Mouse (Mus musculus) splenic B cell, adult 2 months (primary cell): ENCODE data around the gene Sirt4.

Source experiments
- DNase-seq: peaks from one replicate; pipeline ENCODE4 v3.0.0-alpha.2; 2011; ENCODE audit warnings: low read depth, low spot score
- H3K27me3 ChIP-seq: 2 replicates; pipeline ENCODE4 v1.6.1; 2012; ENCODE audit warnings: mild to moderate bottlenecking, low read length, moderate library complexity, mixed read lengths; ENCODE audit not compliant: control insufficient read depth, poor library complexity, insufficient read depth, severe bottlenecking
- H3K36me3 ChIP-seq: 2 replicates; pipeline ENCODE4 v1.6.1; 2012; ENCODE audit warnings: mild to moderate bottlenecking, low read length, moderate library complexity, mixed read lengths; ENCODE audit not compliant: control insufficient read depth, poor library complexity, insufficient read depth, severe bottlenecking

Sirt4 gene

GRCm38 (mm10) chr5:115490638-115491000 is 6.1 kb upstream of the Sirt4 start:
- no peak for DNase-seq
- no peaks in the 10 kb centered on the region for H3K27me3 ChIP-seq
- H3K36me3 ChIP-seq, result no peaks in the 10 kb centered on the region

GRCm38 (mm10) chr5:115489699-115490637 is 5.4 kb upstream of the Sirt4 start:
- H3K27me3 ChIP-seq, result no peaks in the 10 kb centered on the region
- DNase-seq, result peak; percentile 95
- H3K36me3 ChIP-seq, result no peaks in the 10 kb centered on the region

- H3K36me3 ChIP-seq, result no peaks in the 10 kb centered on the region
- DNase-seq, result peak; percentile 89
- no peaks in the 10 kb centered on the region for H3K27me3 ChIP-seq
Observed at GRCm38 (mm10) chr5:115488841-115489698, 4.5 kb upstream of the Sirt4 start.

GRCm38 (mm10) chr5:115487942-115488580 is 3.5 kb upstream of the Sirt4 start:
- no peaks in the 10 kb centered on the region for H3K36me3 ChIP-seq
- DNase-seq, result peak; percentile 60
- no peaks in the 10 kb centered on the region for H3K27me3 ChIP-seq

DNA sequence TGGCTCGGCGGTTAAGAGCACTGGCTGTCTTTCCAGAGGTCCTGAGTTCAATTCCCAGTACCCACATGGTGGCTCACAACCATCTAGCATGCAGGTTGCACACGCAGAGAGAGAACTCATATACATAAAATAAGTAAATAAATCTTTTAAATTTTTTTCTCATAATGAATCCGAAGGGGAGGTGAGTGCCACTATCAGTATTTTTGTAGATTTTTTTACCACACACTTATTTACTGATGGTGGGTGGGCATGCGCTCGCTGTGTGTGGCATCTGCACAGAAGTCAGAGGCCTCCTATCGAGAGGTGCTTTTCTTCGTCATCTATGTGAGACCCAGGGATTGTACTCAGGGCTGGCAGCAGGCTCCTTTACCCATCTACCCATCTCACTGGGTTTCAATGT is 2.8 kb upstream of the Sirt4 start:
- DNase-seq, result no peak
- Histone ChIP-seq H3K27me3 (no peaks in the 10 kb centered on the region), H3K36me3 (no peaks in the 10 kb centered on the region)

GRCm38 (mm10) chr5:115486726-115487125 is 2.2 kb upstream of the Sirt4 start:
- DNase-seq, result no peak
- H3K27me3 ChIP-seq, result no peaks in the 10 kb centered on the region
- no peaks in the 10 kb centered on the region for H3K36me3 ChIP-seq

- Histone ChIP-seq H3K36me3 (no peaks in the 10 kb centered on the region), H3K27me3 (no peaks in the 10 kb centered on the region)
- DNase-seq, result no peak
Observed at GRCm38 (mm10) chr5:115485489-115486205, 1.1 kb upstream of the Sirt4 start.

DNA sequence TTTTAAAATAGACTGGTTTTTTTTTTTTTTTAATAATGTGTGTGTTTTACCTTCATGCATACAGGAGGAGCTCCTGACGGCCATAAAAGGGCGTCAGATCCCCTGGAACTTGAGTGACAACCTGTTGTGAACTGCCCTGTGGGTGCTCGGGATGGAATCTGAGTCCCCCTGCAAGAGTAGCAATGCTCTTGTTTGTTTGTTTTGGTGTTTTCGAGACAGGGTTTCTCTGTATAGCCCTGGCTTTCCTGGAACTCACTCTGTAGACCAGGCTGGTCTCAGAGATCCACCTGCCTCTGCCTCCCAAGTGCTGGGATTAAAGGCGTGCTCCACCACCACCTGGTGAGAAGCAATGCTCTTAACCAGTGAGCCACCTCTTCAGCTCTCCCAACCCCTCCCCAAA is 471 bp upstream of the Sirt4 start:
- no peaks in the 10 kb centered on the region for H3K36me3 ChIP-seq
- DNase-seq, result no peak
- H3K27me3 ChIP-seq, result no peaks in the 10 kb centered on the region

DNA sequence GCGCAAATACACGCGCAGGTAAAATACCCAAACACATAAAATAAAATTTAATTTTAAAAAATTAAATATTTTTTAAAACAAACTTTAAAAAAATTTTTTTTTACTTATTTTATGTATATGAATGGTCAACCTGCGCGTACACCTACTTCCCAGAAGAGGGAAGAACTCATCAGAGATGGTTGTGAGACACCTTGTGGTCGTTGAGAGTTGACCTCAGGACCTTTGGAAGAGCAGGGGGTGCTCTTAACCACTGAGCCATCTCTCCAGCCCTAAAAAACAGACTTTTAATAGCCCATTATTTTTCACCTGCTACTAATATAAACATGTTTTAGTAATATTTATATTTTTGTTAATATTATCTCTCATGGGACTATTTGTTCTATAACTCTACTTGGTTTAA is 1.1 kb downstream of the Sirt4 start:
- H3K27me3 ChIP-seq, result no peaks in the 10 kb centered on the region
- no peaks in the 10 kb centered on the region for H3K36me3 ChIP-seq
- DNase-seq, result no peak

DNA sequence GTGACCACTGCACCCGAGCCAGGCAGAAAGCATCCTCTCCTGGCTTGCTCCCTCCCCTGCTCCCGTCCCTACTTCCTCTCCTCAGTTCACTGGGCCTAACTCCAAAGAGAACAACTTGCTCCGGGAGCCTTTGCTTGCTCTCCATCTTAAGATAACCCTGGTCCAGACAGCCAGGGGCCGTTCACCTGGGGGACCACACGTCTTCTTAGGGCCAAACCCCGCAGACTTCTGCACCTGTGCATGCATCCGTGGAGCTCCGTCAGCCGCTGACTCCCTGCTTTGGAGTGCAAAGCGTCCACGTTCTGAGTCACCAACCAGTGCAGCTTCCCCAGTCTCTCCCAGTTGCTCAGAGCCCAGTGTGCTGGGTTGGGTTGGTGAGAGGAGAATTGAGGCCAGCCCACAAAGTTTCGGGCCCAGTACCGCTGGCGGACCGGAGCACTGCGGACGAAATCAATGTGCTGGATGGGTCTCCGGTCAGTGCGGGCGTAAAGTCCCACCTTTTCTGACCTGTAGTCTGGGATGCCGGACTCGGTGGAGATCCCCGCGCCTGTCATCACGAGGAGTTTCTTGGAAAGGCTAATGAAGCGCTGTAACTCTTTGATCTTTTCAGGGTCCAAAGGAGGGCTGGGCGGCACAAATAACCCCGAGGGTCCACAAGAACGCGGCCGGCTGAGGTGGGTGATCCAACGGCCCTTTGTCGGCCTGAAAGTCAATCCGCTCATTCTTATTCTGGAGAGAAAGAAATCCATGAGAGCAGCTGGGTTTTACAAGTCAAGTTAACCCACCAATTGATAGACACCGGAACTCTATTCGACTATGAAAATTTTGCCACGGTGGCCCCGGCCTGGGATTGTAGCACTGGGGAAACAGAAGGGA is 1.9 kb downstream of the Sirt4 start:
- Histone ChIP-seq H3K27me3 (no peaks in the 10 kb centered on the region), H3K36me3 (no peaks in the 10 kb centered on the region)
- no peak for DNase-seq

DNA sequence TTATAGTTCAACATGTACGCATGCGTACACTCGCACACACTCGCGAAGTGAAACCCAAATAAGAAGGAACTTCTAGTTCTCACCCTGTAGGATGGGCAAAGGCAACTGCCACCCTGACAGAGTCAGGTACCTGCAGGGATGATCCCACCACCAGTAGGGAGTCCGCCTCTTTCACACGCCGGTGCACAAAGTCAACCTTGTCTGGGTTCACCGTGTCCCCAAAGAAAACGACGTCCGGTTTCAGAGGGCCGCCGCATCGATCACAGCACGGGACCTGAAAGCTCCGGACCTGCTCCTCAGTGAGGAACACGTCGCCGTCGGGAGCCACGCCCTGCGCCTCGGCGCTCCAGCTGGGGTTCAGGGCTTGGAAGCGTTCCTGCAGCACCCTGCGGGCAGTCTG is 4.4 kb downstream of the Sirt4 start:
- H3K36me3 ChIP-seq, result no peaks in the 10 kb centered on the region
- H3K27me3 ChIP-seq, result no peaks in the 10 kb centered on the region
- DNase-seq, result no peak

GRCm38 (mm10) chr5:115479561-115479960 is 5.0 kb downstream of the Sirt4 start:
- no peaks in the 10 kb centered on the region for H3K36me3 ChIP-seq
- H3K27me3 ChIP-seq, result no peaks in the 10 kb centered on the region
- DNase-seq, result no peak

- Histone ChIP-seq H3K36me3 (no peaks in the 10 kb centered on the region), H3K27me3 (no peaks in the 10 kb centered on the region)
- DNase-seq, result no peak
Observed at GRCm38 (mm10) chr5:115476107-115476727, 8.3 kb downstream of the Sirt4 start.
